Mouse (Mus musculus) heart, embryonic 15.5 days (tissue): ENCODE measurements around the gene Fbxl18. TPM values are rescaled to one million over a fixed set of nuclear protein-coding genes. Genes with fewer than 3 reads are reported as not detected.

Source experiments
- ATAC-seq: fragments of 200-750 bp; cut with Nextera tagmentation; replicated peaks from 2 replicates; pipeline ENCODE4 v1.8.0; 2017; ENCODE audit warnings: low read depth, moderate TSS enrichment; ENCODE audit not compliant: insufficient number of reproducible peaks, insufficient read depth, low FRiP score
- H3K27ac ChIP-seq: fragments of 300-500 bp; sonication (generic); 2 replicates; pipeline ENCODE4 v1.5.1; 2015; ENCODE audit warnings: mild to moderate bottlenecking, inconsistent platforms
- H3K27me3 ChIP-seq: fragments of 300-500 bp; sonication (generic); 2 replicates; pipeline ENCODE4 v1.6.1; 2015; ENCODE audit warnings: inconsistent platforms
- H3K36me3 ChIP-seq: fragments of 300-500 bp; sonication (generic); 2 replicates; pipeline ENCODE4 v1.6.1; 2015; ENCODE audit warnings: mild to moderate bottlenecking, inconsistent platforms
- H3K4me1 ChIP-seq: fragments of 300-500 bp; sonication (generic); replicated peaks from 2 replicates; pipeline ENCODE4 v1.6.1; 2015; ENCODE audit warnings: inconsistent platforms
- H3K4me2 ChIP-seq: fragments of 300-500 bp; sonication (generic); 2 replicates; pipeline ENCODE4 v1.6.1; 2015; ENCODE audit warnings: inconsistent platforms, mild to moderate bottlenecking, moderate library complexity
- H3K4me3 ChIP-seq: fragments of 300-500 bp; sonication (generic); 2 replicates; pipeline ENCODE4 v1.5.1; 2015; ENCODE audit warnings: mild to moderate bottlenecking, inconsistent platforms
- H3K9ac ChIP-seq: fragments of 300-500 bp; sonication (generic); 2 replicates; pipeline ENCODE4 v1.6.1; 2015; ENCODE audit warnings: mild to moderate bottlenecking, inconsistent platforms
- H3K9me3 ChIP-seq: fragments of 300-500 bp; sonication (generic); replicated peaks from 2 replicates; pipeline ENCODE4 v1.6.1; 2016; ENCODE audit warnings: inconsistent platforms
- WGBS: fragments of 180-500 bp; shearing (Covaris S2); methylation state at CpG from one replicate; pipeline ENCODE4 v1.1.7; 2015; ENCODE audit warnings: mixed read lengths; 5-methylcytosine and 5-hydroxymethylcytosine counted together
- polyA plus RNA-seq: library from polyadenylated mRNA; unstranded; fragments of >200 nt; fragmentation: Nextera tagmentation; extraction: Ambion mirVana; gene quantifications from 2 replicates; pipeline ENCODE4 v1.2.1, GENCODE M21; 2015

Gene Fbxl18
- polyA plus RNA-seq, 1 experiment from 2014 or later, result 7.7 TPM

DNA sequence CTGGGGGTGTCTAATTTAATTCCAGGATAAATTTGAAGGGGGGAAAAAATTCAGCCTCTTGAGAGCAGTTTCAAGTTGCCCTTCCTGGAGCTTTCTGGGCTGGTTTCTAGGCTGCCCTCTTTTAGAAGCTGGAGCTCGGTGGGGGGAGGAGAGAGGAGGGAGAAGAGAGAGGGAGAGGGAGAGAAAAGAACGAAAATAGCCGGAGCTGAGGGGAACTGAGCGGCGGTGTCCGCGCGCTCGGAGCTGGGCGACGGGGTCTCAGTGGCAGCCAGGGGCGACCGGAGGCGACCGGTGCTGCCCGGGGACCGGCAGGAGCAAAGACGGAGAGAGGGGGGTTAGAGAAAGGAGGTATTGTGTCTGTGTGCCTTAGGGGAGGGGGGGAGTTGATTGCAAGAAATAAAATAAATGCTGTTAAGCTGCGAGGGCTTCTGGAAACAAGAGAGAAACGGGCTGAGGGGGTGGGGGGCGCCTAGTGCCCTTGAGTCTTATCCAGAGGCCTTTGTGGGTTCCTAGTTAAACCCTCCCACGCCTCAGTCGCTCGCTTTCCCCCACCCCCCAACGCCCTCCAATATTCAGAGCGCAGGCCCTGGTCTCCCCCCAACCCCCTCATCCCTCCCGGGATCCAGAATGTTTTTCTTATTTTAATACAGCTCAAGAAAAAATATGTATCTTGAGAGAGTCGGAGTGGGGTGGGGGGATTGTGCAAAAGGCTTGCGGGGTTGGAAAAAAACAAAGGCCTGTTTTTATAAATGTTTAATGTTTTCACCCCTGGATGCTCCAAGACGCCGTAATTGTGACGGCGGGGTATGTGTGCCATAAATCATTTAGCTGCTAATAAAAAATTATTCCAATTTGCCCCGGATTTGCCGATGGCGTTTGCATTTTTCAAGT, 75.6 kb downstream of the Fbxl18 start:
- peak overlapping the region; percentile 95 for H3K4me3 ChIP-seq
- peak overlapping the region; percentile 99 for H3K27ac ChIP-seq
- ATAC-seq, result no peak
- H3K4me1 ChIP-seq, result peaks cover 18% of the 10 kb centered on the region
- H3K27me3 ChIP-seq, result no peaks in the 10 kb centered on the region
- H3K4me2 ChIP-seq, result peak overlapping the region; percentile 89
- H3K9ac ChIP-seq, result peak overlapping the region; percentile 96
- under 1% methylated on average over 36 of the region's 36 CpGs for WGBS
- no peaks in the 10 kb centered on the region for H3K9me3 ChIP-seq
- no peaks in the 10 kb centered on the region for H3K36me3 ChIP-seq

DNA sequence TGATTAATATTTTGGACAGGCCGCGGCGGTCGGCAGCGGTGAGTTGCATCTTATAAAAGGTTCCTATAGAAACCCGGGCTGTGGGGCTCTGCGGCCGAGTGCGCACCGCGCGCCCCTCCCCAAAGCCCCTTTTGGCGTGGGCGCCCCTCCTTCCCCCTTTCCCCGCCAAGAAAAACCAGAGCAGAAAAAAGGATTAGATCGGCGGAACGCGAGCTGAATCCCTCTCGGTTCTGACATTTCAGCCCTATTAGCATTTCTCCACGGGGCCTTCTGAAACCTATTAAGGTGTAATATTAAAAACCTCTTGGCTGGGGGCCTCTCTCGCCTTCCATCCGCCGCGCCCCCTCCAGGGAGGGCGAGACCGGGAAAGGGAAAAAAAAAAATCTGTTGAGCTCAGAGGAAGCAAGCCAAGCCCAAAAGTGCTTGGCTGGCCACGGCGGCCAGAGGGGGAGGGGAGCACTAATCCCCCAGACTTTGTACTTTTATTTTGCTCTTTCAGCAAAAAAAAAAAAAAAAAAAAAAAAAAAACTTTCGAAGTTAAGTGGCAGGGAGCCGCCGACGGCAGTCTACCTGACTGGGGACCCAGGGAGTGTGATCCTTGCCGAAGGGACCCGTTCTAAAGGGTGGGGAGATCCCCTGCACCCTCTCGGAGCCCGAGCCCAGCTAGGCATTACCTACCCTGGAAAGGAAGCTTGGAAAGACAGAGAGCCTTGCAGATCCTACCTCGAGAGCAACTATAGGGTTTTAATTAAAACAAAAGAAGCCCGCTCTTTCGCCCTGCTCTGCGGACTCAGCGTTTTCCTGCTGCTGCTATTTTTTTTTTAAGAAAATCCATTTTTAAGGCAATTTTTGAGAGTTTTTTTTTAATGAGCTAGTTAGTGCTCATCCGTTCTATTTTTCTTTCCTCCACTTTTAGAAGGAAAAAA, 76.5 kb downstream of the Fbxl18 start:
- Histone ChIP-seq H3K9ac (peak overlapping the region; percentile 96), H3K36me3 (no peaks in the 10 kb centered on the region), H3K9me3 (no peaks in the 10 kb centered on the region), H3K27me3 (no peaks in the 10 kb centered on the region), H3K4me2 (peak overlapping the region; percentile 89), H3K4me3 (peak overlapping the region; percentile 95), H3K27ac (peak overlapping the region; percentile 99), H3K4me1 (peaks cover 9% of the 10 kb centered on the region)
- no peak for ATAC-seq
- under 1% methylated on average over 43 of the region's 43 CpGs for WGBS

DNA sequence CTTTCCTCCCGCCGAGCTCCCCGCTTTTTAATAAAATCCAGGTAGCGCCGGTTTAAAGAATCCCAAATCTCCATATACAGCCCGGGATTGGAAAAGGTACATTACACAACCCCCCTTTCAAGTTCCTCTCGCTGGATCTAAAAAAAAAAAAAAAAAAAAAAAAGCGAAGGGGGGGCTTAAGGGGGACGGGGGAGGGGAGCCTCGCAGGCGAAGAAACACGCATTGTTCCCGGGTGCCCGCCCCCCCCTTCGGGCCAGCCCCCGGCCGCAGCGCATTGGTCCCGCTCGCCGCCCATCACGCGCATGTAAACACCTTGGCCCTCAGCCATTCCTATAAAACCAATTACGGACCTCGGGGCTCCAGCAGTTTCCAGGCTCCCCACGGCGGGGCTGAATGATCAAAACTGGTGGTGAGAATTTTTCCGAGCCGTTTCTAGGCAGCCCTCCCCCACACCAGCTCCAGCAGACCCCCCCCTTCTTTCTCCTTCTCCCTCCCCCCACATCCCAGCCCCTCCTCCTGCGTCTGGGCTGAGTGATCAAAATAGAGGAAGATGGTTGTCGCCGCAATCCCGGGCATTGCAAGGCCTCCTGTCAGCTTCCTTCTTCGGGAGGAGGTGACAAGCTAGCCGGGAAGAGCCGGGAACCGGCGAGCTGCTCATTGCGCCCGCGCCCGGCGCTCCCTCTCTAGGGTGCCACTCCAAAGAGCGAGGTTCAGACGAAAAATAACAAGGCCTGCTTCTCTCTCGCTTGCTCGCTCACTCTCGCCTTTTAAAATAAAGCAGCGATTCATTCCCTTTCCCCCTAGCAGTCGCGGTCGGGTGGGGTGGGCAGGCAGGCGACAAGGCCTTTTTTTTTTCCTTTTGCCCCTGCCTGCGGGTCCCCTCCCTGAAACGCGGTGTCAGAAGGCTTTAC, 77.4 kb downstream of the Fbxl18 start, which contains the start of gene Tnrc18:
Tnrc18 (minus strand) TSS at position 139 of the 911 bp plus-strand sequence.
- under 1% methylated on average over 53 of the region's 56 CpGs for WGBS

More for the DNA sequence above, 77.4 kb downstream of the Fbxl18 start, which contains the start of gene Tnrc18:
- H3K4me3 ChIP-seq, result peak within 1 kb of the TSS; percentile 95
- peak within 1 kb of the TSS; percentile 100 for H3K9ac ChIP-seq
- no peaks in the 10 kb centered on the region for H3K9me3 ChIP-seq
- H3K27me3 ChIP-seq, result no peaks in the 10 kb centered on the region
- peak within 1 kb of the TSS; percentile 99 for H3K27ac ChIP-seq
- no peaks in the 10 kb centered on the region for H3K36me3 ChIP-seq
- ATAC-seq, result peak; percentile 68
- peaks cover 10% of the 10 kb centered on the region for H3K4me1 ChIP-seq
- H3K4me2 ChIP-seq, result peak within 1 kb of the TSS; percentile 89

Other genes with a start within 250 kb of the Fbxl18 start
- gene Slc29a4, start 202.9 kb downstream of the Fbxl18 start, polyA plus RNA-seq, result 1.1 and 1.9 TPM in 2 replicates
- gene Tnrc18, start 77.8 kb downstream of the Fbxl18 start, polyA plus RNA-seq, result 17.1 and 24.2 TPM in 2 replicates
- 5,943 and 6,493 TPM in 2 replicates for gene Actb, start 11.3 kb upstream of the Fbxl18 start, polyA plus RNA-seq
- 108 and 137 TPM in 2 replicates for gene Fscn1, start 64.9 kb upstream of the Fbxl18 start, polyA plus RNA-seq
- gene Rnf216, start 217.6 kb upstream of the Fbxl18 start, polyA plus RNA-seq, result 23.9 and 27.5 TPM in 2 replicates